Mouse (Mus musculus) intestine, embryonic 15.5 days (tissue): Measurements from ENCODE around the gene Trappc1. TPM values are rescaled to one million over a fixed set of nuclear protein-coding genes. Genes with fewer than 3 reads are reported as not detected.

ENCODE experiments used
- ATAC-seq: fragments of 200-750 bp; cut with Nextera tagmentation; 2 replicates; pipeline ENCODE4 v1.8.0; 2017; ENCODE audit warnings: moderate TSS enrichment, moderate library complexity
- H3K27ac ChIP-seq: fragments of 300-500 bp; sonication (generic); 2 replicates; pipeline ENCODE4 v1.5.1; 2015; ENCODE audit warnings: mild to moderate bottlenecking, inconsistent platforms
- H3K27me3 ChIP-seq: fragments of 300-500 bp; sonication (generic); replicated peaks from 2 replicates; pipeline ENCODE4 v1.6.1; 2015; ENCODE audit warnings: inconsistent platforms
- H3K36me3 ChIP-seq: fragments of 300-500 bp; sonication (generic); 2 replicates; pipeline ENCODE4 v1.6.1; 2015; ENCODE audit warnings: inconsistent platforms
- H3K4me1 ChIP-seq: fragments of 300-500 bp; sonication (generic); replicated peaks from 2 replicates; pipeline ENCODE4 v1.6.1; 2015; ENCODE audit warnings: inconsistent platforms
- H3K4me2 ChIP-seq: fragments of 300-500 bp; sonication (generic); replicated peaks from 2 replicates; pipeline ENCODE4 v1.6.1; 2015; ENCODE audit warnings: mild to moderate bottlenecking, inconsistent platforms
- H3K4me3 ChIP-seq: fragments of 300-500 bp; sonication (generic); replicated peaks from 2 replicates; pipeline ENCODE4 v1.5.1; 2015; ENCODE audit warnings: inconsistent platforms
- H3K9ac ChIP-seq: fragments of 300-500 bp; sonication (generic); 2 replicates; pipeline ENCODE4 v1.6.1; 2015; ENCODE audit warnings: inconsistent platforms
- H3K9me3 ChIP-seq: fragments of 300-500 bp; sonication (generic); 2 replicates; pipeline ENCODE4 v1.6.1; 2016; ENCODE audit warnings: inconsistent platforms
- WGBS: fragments of 180-500 bp; shearing (Covaris S2); methylation state at CpG from one replicate; pipeline ENCODE4 v1.1.7; 2015; 5-methylcytosine and 5-hydroxymethylcytosine counted together
- polyA plus RNA-seq: library from polyadenylated mRNA; unstranded; fragments of >200 nt; fragmentation: Nextera tagmentation; extraction: Ambion mirVana; gene quantifications from 2 replicates; pipeline ENCODE4 v1.2.1, GENCODE M21; 2015

The Trappc1 gene
- polyA plus RNA-seq, 1 experiment from 2014 or later, result 135 TPM

GRCm38 (mm10) chr11:69331929-69332405, 8.2 kb downstream of the Trappc1 start:
- H3K4me1 ChIP-seq, result peaks cover 22% of the 10 kb centered on the region
- peak overlapping the region; percentile 54 for H3K9ac ChIP-seq
- H3K4me3 ChIP-seq, result peak overlapping the region; percentile 57
- H3K9me3 ChIP-seq, result no peaks in the 10 kb centered on the region
- peak overlapping the region; percentile 51 for H3K27ac ChIP-seq
- peak; percentile 67 for ATAC-seq
- H3K27me3 ChIP-seq, result peaks cover 5% of the 10 kb centered on the region; the same call in 1 of the 2 replicates
- 1% methylated on average over 24 of the region's 24 CpGs for WGBS
- H3K4me2 ChIP-seq, result peak overlapping the region; percentile 83
- H3K36me3 ChIP-seq, result no peaks in the 10 kb centered on the region

- Histone ChIP-seq H3K36me3 (no peaks in the 10 kb centered on the region), H3K9me3 (no peaks in the 10 kb centered on the region), H3K27me3 (no peaks in the 10 kb centered on the region), H3K4me3 (no peak overlapping the region), H3K9ac (peak overlapping the region; percentile 54), H3K4me1 (peaks cover 22% of the 10 kb centered on the region), H3K27ac (peak overlapping the region; percentile 51), H3K4me2 (peak overlapping the region; percentile 83)
- peak; percentile 69 for ATAC-seq
- 22% methylated on average over 8 of the region's 8 CpGs for WGBS
These were observed 9.0 kb downstream of the Trappc1 start for GRCm38 (mm10) chr11:69332713-69333253.

- WGBS, result 64% methylated on average over 3 of the region's 3 CpGs
- H3K9me3 ChIP-seq, result no peaks in the 10 kb centered on the region
- peaks cover 22% of the 10 kb centered on the region for H3K4me1 ChIP-seq
- H3K4me2 ChIP-seq, result no peak overlapping the region
- no peaks in the 10 kb centered on the region for H3K36me3 ChIP-seq
- H3K9ac ChIP-seq, result no peak overlapping the region
- H3K27ac ChIP-seq, result no peak overlapping the region
- no peak overlapping the region for H3K4me3 ChIP-seq
- no peak for ATAC-seq
- H3K27me3 ChIP-seq, result no peaks in the 10 kb centered on the region
These were observed 10.1 kb downstream of the Trappc1 start for GRCm38 (mm10) chr11:69333922-69334321.

- ATAC-seq, result no peak
- Histone ChIP-seq H3K4me1 (peaks cover 22% of the 10 kb centered on the region), H3K9ac (no peak overlapping the region), H3K9me3 (no peaks in the 10 kb centered on the region), H3K27ac (no peak overlapping the region), H3K27me3 (no peaks in the 10 kb centered on the region), H3K36me3 (no peaks in the 10 kb centered on the region), H3K4me3 (no peak overlapping the region), H3K4me2 (no peak overlapping the region)
- WGBS, result 49% methylated on average over 4 of the region's 4 CpGs
These were observed 11.0 kb downstream of the Trappc1 start for GRCm38 (mm10) chr11:69334796-69335195.

GRCm38 (mm10) chr11:69340161-69341131, 16.7 kb downstream of the Trappc1 start, which contains the start of gene Rnf227:
Gene Rnf227, plus strand, starts transcription at chr11:69340461.
- ATAC-seq, result peak; percentile 92
- H3K27me3 ChIP-seq, result no peaks in the 10 kb centered on the region
- peak within 1 kb of the TSS; percentile 73 for H3K27ac ChIP-seq
- peak within 1 kb of the TSS; percentile 65 for H3K9ac ChIP-seq
- peak within 1 kb of the TSS; percentile 56 for H3K4me3 ChIP-seq
- peaks cover 15% of the 10 kb centered on the region for H3K36me3 ChIP-seq
- H3K4me1 ChIP-seq, result peaks cover 17% of the 10 kb centered on the region
- no peaks in the 10 kb centered on the region for H3K9me3 ChIP-seq
- H3K4me2 ChIP-seq, result peak within 1 kb of the TSS; percentile 98
- WGBS, result 2% methylated on average over 99 of the region's 99 CpGs

GRCm38 (mm10) chr11:69346441-69346840, 22.7 kb downstream of the Trappc1 start:
- ATAC-seq, result no peak
- H3K4me2 ChIP-seq, result no peak overlapping the region
- peaks cover 66% of the 10 kb centered on the region for H3K36me3 ChIP-seq
- no peak overlapping the region for H3K27ac ChIP-seq
- H3K27me3 ChIP-seq, result no peaks in the 10 kb centered on the region
- no peaks in the 10 kb centered on the region for H3K9me3 ChIP-seq
- H3K9ac ChIP-seq, result no peak overlapping the region
- H3K4me1 ChIP-seq, result 0 out of 2 replicates have a peak, but pooled peaks cover 1% of the 10 kb centered on the region
- H3K4me3 ChIP-seq, result no peak overlapping the region
- WGBS, result 89% methylated on average over 26 of the region's 26 CpGs

- H3K4me3 ChIP-seq, result no peak overlapping the region
- H3K4me1 ChIP-seq, result no peaks in the 10 kb centered on the region
- H3K9ac ChIP-seq, result no peak overlapping the region
- H3K27me3 ChIP-seq, result no peaks in the 10 kb centered on the region
- no peaks in the 10 kb centered on the region for H3K9me3 ChIP-seq
- H3K27ac ChIP-seq, result no peak overlapping the region
- H3K4me2 ChIP-seq, result no peak overlapping the region
- 89% methylated on average over 5 of the region's 5 CpGs for WGBS
- peaks cover 75% of the 10 kb centered on the region for H3K36me3 ChIP-seq
- ATAC-seq, result no peak
These were observed 32.8 kb downstream of the Trappc1 start for GRCm38 (mm10) chr11:69356544-69356943.

GRCm38 (mm10) chr11:69357690-69358089, 33.9 kb downstream of the Trappc1 start:
- no peaks in the 10 kb centered on the region for H3K4me1 ChIP-seq
- H3K27me3 ChIP-seq, result no peaks in the 10 kb centered on the region
- peaks cover 68% of the 10 kb centered on the region for H3K36me3 ChIP-seq
- no peak overlapping the region for H3K9ac ChIP-seq
- 0 out of 2 replicates have a peak, but pooled peaks have one; percentile 36 for ATAC-seq
- H3K4me2 ChIP-seq, result no peak overlapping the region
- H3K4me3 ChIP-seq, result no peak overlapping the region
- 83% methylated on average over 12 of the region's 12 CpGs for WGBS
- no peak overlapping the region for H3K27ac ChIP-seq
- no peaks in the 10 kb centered on the region for H3K9me3 ChIP-seq

GRCm38 (mm10) chr11:69362021-69362420, 38.2 kb downstream of the Trappc1 start:
- WGBS, result 73% methylated on average over 7 of the region's 7 CpGs

GRCm38 (mm10) chr11:69362479-69362878, 38.7 kb downstream of the Trappc1 start:
- no peak overlapping the region for H3K4me3 ChIP-seq
- H3K27me3 ChIP-seq, result no peaks in the 10 kb centered on the region
- peaks cover 42% of the 10 kb centered on the region for H3K36me3 ChIP-seq
- 83% methylated on average over 2 of the region's 2 CpGs for WGBS
- H3K4me1 ChIP-seq, result peaks cover 27% of the 10 kb centered on the region
- no peak overlapping the region for H3K9ac ChIP-seq
- H3K4me2 ChIP-seq, result no peak overlapping the region
- no peak overlapping the region for H3K27ac ChIP-seq
- ATAC-seq, result no peak
- no peaks in the 10 kb centered on the region for H3K9me3 ChIP-seq

More at GRCm38 (mm10) chr11:69362021-69362420, 38.2 kb downstream of the Trappc1 start:
- H3K4me1 ChIP-seq, result peaks cover 27% of the 10 kb centered on the region
- no peaks in the 10 kb centered on the region for H3K9me3 ChIP-seq
- H3K4me3 ChIP-seq, result no peak overlapping the region
- H3K9ac ChIP-seq, result no peak overlapping the region
- H3K36me3 ChIP-seq, result peaks cover 46% of the 10 kb centered on the region
- ATAC-seq, result no peak
- no peak overlapping the region for H3K27ac ChIP-seq
- no peak overlapping the region for H3K4me2 ChIP-seq
- H3K27me3 ChIP-seq, result no peaks in the 10 kb centered on the region

- Histone ChIP-seq H3K4me3 (peak overlapping the region; percentile 14; the same call in 1 of the 2 replicates), H3K36me3 (peaks cover 26% of the 10 kb centered on the region), H3K4me2 (peak overlapping the region; percentile 91), H3K27me3 (no peaks in the 10 kb centered on the region), H3K27ac (peak overlapping the region; percentile 97), H3K4me1 (peaks cover 32% of the 10 kb centered on the region), H3K9ac (0 out of 2 replicates have a peak overlapping the region, but pooled peaks have one; percentile 58), H3K9me3 (no peaks in the 10 kb centered on the region)
- ATAC-seq, result no peak
- whole genome bisulfite sequencing, result 37% methylated on average over 8 of the region's 8 CpGs
These were observed 40.6 kb downstream of the Trappc1 start for GRCm38 (mm10) chr11:69364376-69364775.

GRCm38 (mm10) chr11:69364910-69365309, 41.1 kb downstream of the Trappc1 start:
- whole genome bisulfite sequencing, result 1% methylated on average over 6 of the region's 6 CpGs
- Histone ChIP-seq H3K9ac (peak overlapping the region; percentile 58), H3K4me3 (peak overlapping the region; percentile 14), H3K4me2 (peak overlapping the region; percentile 91), H3K4me1 (peaks cover 32% of the 10 kb centered on the region), H3K9me3 (no peaks in the 10 kb centered on the region), H3K27me3 (no peaks in the 10 kb centered on the region), H3K27ac (peak overlapping the region; percentile 97), H3K36me3 (peaks cover 21% of the 10 kb centered on the region)
- ATAC-seq, result peak; percentile 34
